12 mouse cellular contexts compared by ENCODE assay signal in genomic region chr16:18400028-18400427, GRCm38 (mm10). TPM values are rescaled to one million over a fixed set of nuclear protein-coding genes. Genes with fewer than 3 reads are reported as not detected.
DNase-seq lines count a peak whose midpoint lies in the region; ATAC-seq lines count a peak whose summit lies in the region.
"Had no signal": no experiment of that assay in that cellular context is flagged by ENCODE, and none has a peak within 500 bp of the region (broad histone marks: within the 10 kb centered on the region; RNA-seq: fewer than 3 reads in every experiment).

No protein-coding gene starts in this region.

- DNase-seq in heart, adult 9 months (ENCODE audit: low spot score in 2 of 2), result no peak
- no peak for DNase-seq in hindbrain, embryonic 10.5 days (ENCODE audit: low spot score)
- DNase-seq in gastrocnemius, adult 18-20 months (ENCODE audit: low spot score), result no peak
- DNase-seq: cerebellum, adult 11 months; heart, postnatal 10 days had no signal

- H3K9me3 ChIP-seq in heart, embryonic 16.5 days (replicated peaks; ENCODE audit: control insufficient read depth, low read length), result no peaks in the 10 kb centered on the region
- no peaks in the 10 kb centered on the region for H3K9me3 ChIP-seq in embryonic facial prominence, embryonic 13.5 days
- H3K9me3 ChIP-seq in hindbrain, embryonic 10.5 days, result no peaks in the 10 kb centered on the region
- no peaks in the 10 kb centered on the region for H3K9me3 ChIP-seq in midbrain, embryonic 15.5 days
- H3K9me3 ChIP-seq: limb, embryonic 15.5 days had no signal

- no peak for ATAC-seq in heart, embryonic 16.5 days (replicated peaks; ENCODE audit: extremely low read depth, insufficient read depth, low FRiP score)
- no peak for ATAC-seq in embryonic facial prominence, embryonic 13.5 days (ENCODE audit: insufficient number of reproducible peaks, insufficient read depth, low FRiP score, low TSS enrichment, low read depth)
- no peak for ATAC-seq in midbrain, embryonic 15.5 days (replicated peaks)
- ATAC-seq in megakaryocyte-erythroid progenitor cell, adult 5-6 weeks (replicated peaks; ENCODE audit: low FRiP score, low TSS enrichment, poor library complexity, severe bottlenecking), result no peak

- H3K27me3 ChIP-seq in heart, embryonic 16.5 days (ENCODE audit: control insufficient read depth, insufficient read depth, low read length), result no peaks in the 10 kb centered on the region
- no peaks in the 10 kb centered on the region for H3K27me3 ChIP-seq in embryonic facial prominence, embryonic 13.5 days
- no peaks in the 10 kb centered on the region for H3K27me3 ChIP-seq in hindbrain, embryonic 10.5 days (ENCODE audit: insufficient read depth, poor library complexity, severe bottlenecking)
- no peaks in the 10 kb centered on the region for H3K27me3 ChIP-seq in midbrain, embryonic 15.5 days (replicated peaks)
- H3K27me3 ChIP-seq: limb, embryonic 15.5 days; Patski had no signal

- 0 out of 2 replicates have a peak overlapping the region, but pooled peaks have one; percentile 12 for H3K9ac ChIP-seq in heart, embryonic 16.5 days (ENCODE audit: low read length)
- no peak overlapping the region for H3K9ac ChIP-seq in embryonic facial prominence, embryonic 13.5 days
- H3K9ac ChIP-seq in midbrain, embryonic 15.5 days, result no peak overlapping the region
- H3K9ac ChIP-seq: limb, embryonic 15.5 days had no signal

- 72% methylated on average over 9 of the region's 9 CpGs for whole genome bisulfite sequencing in heart, embryonic 16.5 days
- 63% methylated on average over 9 of the region's 9 CpGs for WGBS in embryonic facial prominence, embryonic 13.5 days
- 59% methylated on average over 9 of the region's 9 CpGs for WGBS in hindbrain, embryonic 10.5 days
- WGBS in midbrain, embryonic 15.5 days, result 50% methylated on average over 9 of the region's 9 CpGs

- peaks cover 25% of the 10 kb centered on the region for H3K4me1 ChIP-seq in heart, embryonic 16.5 days (ENCODE audit: control insufficient read depth, insufficient read depth, low read length)
- H3K4me1 ChIP-seq in embryonic facial prominence, embryonic 13.5 days, result peaks cover 27% of the 10 kb centered on the region
- peaks cover 80% of the 10 kb centered on the region for H3K4me1 ChIP-seq in hindbrain, embryonic 10.5 days (replicated peaks)
- peaks cover 46% of the 10 kb centered on the region for H3K4me1 ChIP-seq in midbrain, embryonic 15.5 days

- H3K27ac ChIP-seq in heart, embryonic 16.5 days (ENCODE audit: low read length), result no peak overlapping the region; the same call in 1 of the 2 replicates
- 0 out of 2 replicates have a peak overlapping the region, but pooled peaks have one; percentile 1 for H3K27ac ChIP-seq in embryonic facial prominence, embryonic 13.5 days
- peak overlapping the region; percentile 89 for H3K27ac ChIP-seq in hindbrain, embryonic 10.5 days
- peak overlapping the region; percentile 72 for H3K27ac ChIP-seq in midbrain, embryonic 15.5 days
- H3K27ac ChIP-seq: kidney, postnatal 0 days had no signal

- no peak overlapping the region for H3K4me2 ChIP-seq in heart, embryonic 16.5 days (ENCODE audit: low read depth, low read length)
- H3K4me2 ChIP-seq in embryonic facial prominence, embryonic 13.5 days, result no peak overlapping the region
- H3K4me2 ChIP-seq in midbrain, embryonic 15.5 days, result no peak overlapping the region
- H3K4me2 ChIP-seq: limb, embryonic 15.5 days had no signal

- H3K4me3 ChIP-seq in heart, embryonic 16.5 days (ENCODE audit: low read length), result no peak overlapping the region
- no peak overlapping the region for H3K4me3 ChIP-seq in embryonic facial prominence, embryonic 13.5 days
- peak overlapping the region; percentile 31; the same call in 1 of the 2 replicates for H3K4me3 ChIP-seq in hindbrain, embryonic 10.5 days
- H3K4me3 ChIP-seq in midbrain, embryonic 15.5 days, result no peak overlapping the region
- H3K4me3 ChIP-seq: limb, embryonic 15.5 days had no signal

- H3K36me3 ChIP-seq in heart, embryonic 16.5 days (ENCODE audit: control insufficient read depth, insufficient read depth), result peaks cover 45% of the 10 kb centered on the region
- H3K36me3 ChIP-seq in embryonic facial prominence, embryonic 13.5 days, result peaks cover 84% of the 10 kb centered on the region
- peaks cover 92% of the 10 kb centered on the region for H3K36me3 ChIP-seq in hindbrain, embryonic 10.5 days
- peaks cover 41% of the 10 kb centered on the region for H3K36me3 ChIP-seq in midbrain, embryonic 15.5 days (replicated peaks)

RNA-seq across cellular contexts. Expression of gene Txnrd2, which starts 26.2 kb away (rescaled TPM):
- 38.4 and 39.6 TPM in 2 replicates for polyA plus RNA-seq in heart, embryonic 16.5 days (2015; fragmentation: Nextera tagmentation; extraction: Ambion mirVana)
- polyA plus RNA-seq in embryonic facial prominence, embryonic 13.5 days (2015; fragmentation: Nextera tagmentation; extraction: Ambion mirVana), result 14.9 and 17.7 TPM in 2 replicates
- polyA plus RNA-seq in hindbrain, embryonic 10.5 days (2016; fragmentation: Nextera tagmentation; extraction: Ambion mirVana), result 30.5 and 34.7 TPM in 2 replicates
- polyA plus RNA-seq in midbrain, embryonic 15.5 days (2015; fragmentation: Nextera tagmentation; extraction: Ambion mirVana), result 34.0 and 35.5 TPM in 2 replicates
- 10 to 100 TPM; 19.8 to 20.8 TPM for total RNA-seq in gastrocnemius, adult 18-20 months (2021)
- total RNA-seq in megakaryocyte-erythroid progenitor cell, adult 5-6 weeks (2014; fragmentation: Nextera tagmentation), result 75.4 and 82.3 TPM in 2 replicates
- total RNA-seq in megakaryocyte-erythroid progenitor cell, adult 5-6 weeks (2017), result 97.2 and 145 TPM in 2 replicates

RNA-seq across cellular contexts. Expression of gene Comt, which starts 26.6 kb away (rescaled TPM):
- 128 and 142 TPM in 2 replicates for polyA plus RNA-seq in heart, embryonic 16.5 days (2015; fragmentation: Nextera tagmentation; extraction: Ambion mirVana)
- polyA plus RNA-seq in embryonic facial prominence, embryonic 13.5 days (2015; fragmentation: Nextera tagmentation; extraction: Ambion mirVana), result 73.9 and 78.8 TPM in 2 replicates
- 62.5 and 67.9 TPM in 2 replicates for polyA plus RNA-seq in hindbrain, embryonic 10.5 days (2016; fragmentation: Nextera tagmentation; extraction: Ambion mirVana)
- 104 and 107 TPM in 2 replicates for polyA plus RNA-seq in midbrain, embryonic 15.5 days (2015; fragmentation: Nextera tagmentation; extraction: Ambion mirVana)
- total RNA-seq in gastrocnemius, adult 18-20 months (2021), result 10 to 100 TPM; 37.3 to 41.0 TPM
- total RNA-seq in megakaryocyte-erythroid progenitor cell, adult 5-6 weeks (2014; fragmentation: Nextera tagmentation), result 84.0 and 105 TPM in 2 replicates
- total RNA-seq in megakaryocyte-erythroid progenitor cell, adult 5-6 weeks (2017), result 56.1 and 59.7 TPM in 2 replicates

RNA-seq across cellular contexts. Expression of gene Arvcf, which starts 52.0 kb away (rescaled TPM):
- 33.1 and 39.5 TPM in 2 replicates for polyA plus RNA-seq in heart, embryonic 16.5 days (2015; fragmentation: Nextera tagmentation; extraction: Ambion mirVana)
- polyA plus RNA-seq in embryonic facial prominence, embryonic 13.5 days (2015; fragmentation: Nextera tagmentation; extraction: Ambion mirVana), result 30.8 and 33.6 TPM in 2 replicates
- 99.5 and 115 TPM in 2 replicates for polyA plus RNA-seq in hindbrain, embryonic 10.5 days (2016; fragmentation: Nextera tagmentation; extraction: Ambion mirVana)
- polyA plus RNA-seq in midbrain, embryonic 15.5 days (2015; fragmentation: Nextera tagmentation; extraction: Ambion mirVana), result 94.4 and 99.5 TPM in 2 replicates
- 1 to 10 TPM; 7.7 to 8.4 TPM for total RNA-seq in gastrocnemius, adult 18-20 months (2021)
- total RNA-seq in megakaryocyte-erythroid progenitor cell, adult 5-6 weeks (2014; fragmentation: Nextera tagmentation), result 14.0 and 16.5 TPM in 2 replicates
- 14.3 and 19.4 TPM in 2 replicates for total RNA-seq in megakaryocyte-erythroid progenitor cell, adult 5-6 weeks (2017)

RNA-seq across cellular contexts. Expression of gene Tango2, which starts 52.1 kb away (rescaled TPM):
- 72.9 and 74.6 TPM in 2 replicates for polyA plus RNA-seq in heart, embryonic 16.5 days (2015; fragmentation: Nextera tagmentation; extraction: Ambion mirVana)
- polyA plus RNA-seq in embryonic facial prominence, embryonic 13.5 days (2015; fragmentation: Nextera tagmentation; extraction: Ambion mirVana), result 27.6 and 30.6 TPM in 2 replicates
- 45.5 and 52.8 TPM in 2 replicates for polyA plus RNA-seq in hindbrain, embryonic 10.5 days (2016; fragmentation: Nextera tagmentation; extraction: Ambion mirVana)
- 74.3 and 83.1 TPM in 2 replicates for polyA plus RNA-seq in midbrain, embryonic 15.5 days (2015; fragmentation: Nextera tagmentation; extraction: Ambion mirVana)
- total RNA-seq in gastrocnemius, adult 18-20 months (2021), result 10 to 100 TPM; 42.5 to 54.5 TPM
- 76.7 and 91.5 TPM in 2 replicates for total RNA-seq in megakaryocyte-erythroid progenitor cell, adult 5-6 weeks (2014; fragmentation: Nextera tagmentation)
- total RNA-seq in megakaryocyte-erythroid progenitor cell, adult 5-6 weeks (2017), result 16.9 and 20.4 TPM in 2 replicates
